ENCODE assay signal across 21 mouse cellular contexts in the genomic region with DNA sequence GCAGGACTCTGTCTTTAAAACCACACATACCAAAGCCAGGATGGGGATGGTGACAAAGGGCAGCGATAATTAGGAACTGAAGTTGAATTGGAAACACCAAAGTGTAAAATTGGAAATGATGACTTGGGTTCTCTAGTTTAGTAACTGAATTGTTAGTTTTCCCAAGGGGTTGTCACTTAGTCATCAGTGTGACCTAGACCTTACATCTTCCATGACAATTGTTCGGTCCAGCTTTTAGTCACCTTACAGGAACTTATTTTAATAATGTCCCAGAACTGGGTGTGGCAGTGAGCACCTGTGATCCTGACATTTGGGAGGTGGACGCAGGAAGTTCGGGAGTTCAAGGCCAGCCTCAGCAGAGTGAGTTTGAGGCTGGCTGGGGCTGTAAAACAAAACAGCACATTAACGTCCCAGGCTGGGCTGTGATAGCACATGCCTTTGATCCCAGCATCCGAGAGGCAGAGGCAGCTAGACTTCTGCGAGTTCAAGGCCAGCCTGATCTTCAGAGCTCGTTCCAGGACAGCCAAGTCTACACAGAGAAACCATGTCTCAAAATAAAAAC.
DNase-seq lines count a peak whose midpoint lies in the region; ATAC-seq lines count a peak whose summit lies in the region.
"Had no signal": no experiment of that assay in that cellular context is flagged by ENCODE, and none has a peak within 500 bp of the region (broad histone marks: within the 10 kb centered on the region; RNA-seq: fewer than 3 reads in every experiment).

No protein-coding gene starts in this region.

- WGBS in midbrain, embryonic 11.5 days, result 91% methylated on average over 8 of the region's 8 CpGs
- WGBS in midbrain, embryonic 14.5 days, result 93% methylated on average over 8 of the region's 8 CpGs
- WGBS in hindbrain, embryonic 13.5 days, result 86% methylated on average over 8 of the region's 8 CpGs

- ATAC-seq in midbrain, embryonic 11.5 days (ENCODE audit: low FRiP score), result no peak
- no peak for ATAC-seq in midbrain, embryonic 14.5 days (ENCODE audit: low FRiP score, low TSS enrichment)
- ATAC-seq in frontal cortex, adult (ENCODE audit: low TSS enrichment), result no peak
- no peak for ATAC-seq in hindbrain, embryonic 13.5 days (ENCODE audit: low FRiP score)
- ATAC-seq: CD4-positive, CD25-positive, alpha-beta regulatory T cell, adult 4 months; forebrain, embryonic 13.5 days; forebrain, embryonic 15.5 days; forebrain, postnatal 0 days had no signal

- no peaks in the 10 kb centered on the region for H3K27me3 ChIP-seq in midbrain, embryonic 11.5 days (ENCODE audit: control insufficient read depth, insufficient read depth, low read length)
- H3K27me3 ChIP-seq in midbrain, embryonic 14.5 days (ENCODE audit: control insufficient read depth, insufficient read depth, low read length), result 0 out of 2 replicates have a peak, but pooled peaks cover 3% of the 10 kb centered on the region
- peaks cover 15% of the 10 kb centered on the region; the same call in 1 of the 2 replicates for H3K27me3 ChIP-seq in hindbrain, embryonic 13.5 days
- H3K27me3 ChIP-seq: embryonic facial prominence, embryonic 12.5 days; forebrain, embryonic 13.5 days; forebrain, embryonic 15.5 days had no signal

- peak; percentile 21 for DNase-seq in midbrain, embryonic 11.5 days (ENCODE audit: low spot score, missing footprints)
- no peak for DNase-seq in midbrain, embryonic 14.5 days
- peak; percentile 74 for DNase-seq in ES-CJ7 (ENCODE audit: low read depth, low spot score)
- peak; percentile 66 for DNase-seq in ZHBTc4 (ENCODE audit: low read depth, low spot score)
- DNase-seq: adrenal gland, adult 2 months; adrenal gland, postnatal 10 days; adrenal gland, postnatal 25 days; B cell, adult 2 months; cerebellum, adult 11-12 months; cerebellum, adult 2 months; cerebellum, adult 9-10 months; cerebellum, postnatal 10 days; cerebellum, postnatal 25 days; forebrain, postnatal 0 days had no signal

- H3K9me3 ChIP-seq in midbrain, embryonic 11.5 days (ENCODE audit: control insufficient read depth, low read length), result no peaks in the 10 kb centered on the region
- no peaks in the 10 kb centered on the region for H3K9me3 ChIP-seq in midbrain, embryonic 14.5 days (ENCODE audit: control insufficient read depth, low read length)
- no peaks in the 10 kb centered on the region for H3K9me3 ChIP-seq in hindbrain, embryonic 13.5 days
- H3K9me3 ChIP-seq: embryonic facial prominence, embryonic 10.5 days; embryonic facial prominence, embryonic 12.5 days; forebrain, embryonic 13.5 days; forebrain, embryonic 15.5 days had no signal

- H3K4me3 ChIP-seq in midbrain, embryonic 11.5 days (ENCODE audit: low read depth, low read length), result no peak overlapping the region
- H3K4me3 ChIP-seq in midbrain, embryonic 14.5 days (replicated peaks; ENCODE audit: low read depth, low read length), result no peak overlapping the region
- H3K4me3 ChIP-seq in hindbrain, embryonic 13.5 days, result no peak overlapping the region
- H3K4me3 ChIP-seq: embryonic facial prominence, embryonic 10.5 days; embryonic facial prominence, embryonic 12.5 days; forebrain, embryonic 13.5 days; forebrain, embryonic 15.5 days had no signal

- H3K9ac ChIP-seq in midbrain, embryonic 11.5 days (ENCODE audit: low read length), result no peak overlapping the region
- H3K9ac ChIP-seq in midbrain, embryonic 14.5 days (replicated peaks; ENCODE audit: low read length), result no peak overlapping the region
- H3K9ac ChIP-seq in hindbrain, embryonic 13.5 days, result no peak overlapping the region
- H3K9ac ChIP-seq: embryonic facial prominence, embryonic 12.5 days; forebrain, embryonic 13.5 days; forebrain, embryonic 15.5 days; forebrain, postnatal 0 days had no signal

- H3K4me2 ChIP-seq in midbrain, embryonic 11.5 days, result no peak overlapping the region
- H3K4me2 ChIP-seq in midbrain, embryonic 14.5 days (ENCODE audit: low read length), result no peak overlapping the region
- H3K4me2 ChIP-seq in hindbrain, embryonic 13.5 days, result no peak overlapping the region
- H3K4me2 ChIP-seq: embryonic facial prominence, embryonic 12.5 days; forebrain, embryonic 13.5 days; forebrain, embryonic 15.5 days had no signal

- H3K36me3 ChIP-seq in midbrain, embryonic 11.5 days (ENCODE audit: control insufficient read depth, insufficient read depth, low read length), result no peaks in the 10 kb centered on the region
- H3K36me3 ChIP-seq in midbrain, embryonic 14.5 days (ENCODE audit: control insufficient read depth, insufficient read depth, low read length), result no peaks in the 10 kb centered on the region
- no peaks in the 10 kb centered on the region for H3K36me3 ChIP-seq in hindbrain, embryonic 13.5 days
- H3K36me3 ChIP-seq: embryonic facial prominence, embryonic 10.5 days; embryonic facial prominence, embryonic 12.5 days; forebrain, embryonic 15.5 days had no signal

- no peaks in the 10 kb centered on the region for H3K4me1 ChIP-seq in midbrain, embryonic 11.5 days (ENCODE audit: control insufficient read depth, insufficient read depth, low read length)
- no peaks in the 10 kb centered on the region for H3K4me1 ChIP-seq in midbrain, embryonic 14.5 days (ENCODE audit: control insufficient read depth, insufficient read depth, low read length)
- H3K4me1 ChIP-seq in hindbrain, embryonic 13.5 days (replicated peaks), result no peaks in the 10 kb centered on the region
- H3K4me1 ChIP-seq: forebrain, embryonic 13.5 days; forebrain, embryonic 15.5 days had no signal

- no peak overlapping the region for H3K27ac ChIP-seq in midbrain, embryonic 11.5 days (ENCODE audit: low read depth, low read length)
- H3K27ac ChIP-seq in midbrain, embryonic 14.5 days (replicated peaks; ENCODE audit: low read depth, low read length), result no peak overlapping the region
- H3K27ac ChIP-seq in hindbrain, embryonic 13.5 days, result no peak overlapping the region
- H3K27ac ChIP-seq: embryonic facial prominence, embryonic 10.5 days; embryonic facial prominence, embryonic 12.5 days; forebrain, embryonic 13.5 days; forebrain, embryonic 15.5 days had no signal
